Mouse (Mus musculus) activated CD4-positive, CD25-positive, alpha-beta regulatory T cell, adult 4 months (primary cell): ENCODE results near the gene Fgg. TPM values are rescaled to one million over a fixed set of nuclear protein-coding genes. Genes with fewer than 3 reads are reported as not detected.
A peak's percentile ranks its signal among the peaks of the same experiment; 100 is the strongest.

Experiments used
- ATAC-seq: one replicate; pipeline ENCODE4 v1.8.0; 2017
- polyA plus RNA-seq, 2 experiments: library from polyadenylated mRNA; unstranded; fragments of 100-300 nt; shearing (Covaris generic); gene quantifications; one replicate each; pipeline ENCODE4 v1.2.1; 2017

Fgg gene
- not detected for polyA plus RNA-seq

GRCm38 (mm10) chr3:83007557-83007956 is at the start of gene Fgg:
Fgg (plus strand) TSS chr3:83007724.
- no peak for ATAC-seq

DNA sequence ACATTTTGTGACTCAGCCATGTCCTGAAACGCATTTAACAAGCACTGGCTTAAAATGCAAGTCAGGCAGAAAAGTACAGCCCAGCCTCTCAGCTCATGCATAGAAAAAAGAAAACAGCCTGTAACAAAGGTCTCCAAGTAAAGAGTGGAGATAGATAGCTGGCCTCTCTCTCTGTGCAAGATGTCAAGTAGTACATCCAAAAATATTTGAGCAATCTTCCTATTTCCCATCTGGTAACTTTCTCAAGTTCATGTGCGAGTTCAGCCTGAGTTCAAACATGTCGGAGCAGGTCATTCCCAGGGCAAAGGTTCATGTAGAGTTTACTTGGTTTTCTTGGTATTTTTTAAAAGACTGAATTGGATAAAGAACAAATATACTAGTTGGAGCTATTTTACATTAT is 36.5 kb upstream of the Fgg start:
- no peak for ATAC-seq

GRCm38 (mm10) chr3:82980818-82981217 is 26.7 kb upstream of the Fgg start:
- ATAC-seq = no peak

DNA sequence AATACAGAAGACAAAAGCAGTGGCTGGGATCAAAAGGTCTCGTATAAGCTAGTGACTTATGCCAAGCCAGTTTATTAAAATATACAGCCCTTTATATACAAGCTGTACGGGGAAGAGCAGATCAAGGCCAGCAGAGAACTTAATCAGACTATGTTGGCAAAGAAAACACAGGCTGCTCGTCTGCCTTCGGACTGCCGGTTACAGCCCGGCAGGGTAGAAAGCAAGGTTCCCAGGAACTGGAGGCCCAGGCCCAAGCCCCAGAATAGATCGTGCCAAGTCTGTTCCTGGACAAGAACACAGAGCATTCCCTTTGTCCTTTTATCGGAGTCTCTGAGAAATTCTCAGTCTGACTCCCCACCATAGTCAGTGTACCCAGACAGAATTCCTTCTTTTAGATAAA is 25.7 kb upstream of the Fgg start:
- ATAC-seq = no peak

GRCm38 (mm10) chr3:82984840-82985239 is 22.7 kb upstream of the Fgg start:
- no peak for ATAC-seq

DNA sequence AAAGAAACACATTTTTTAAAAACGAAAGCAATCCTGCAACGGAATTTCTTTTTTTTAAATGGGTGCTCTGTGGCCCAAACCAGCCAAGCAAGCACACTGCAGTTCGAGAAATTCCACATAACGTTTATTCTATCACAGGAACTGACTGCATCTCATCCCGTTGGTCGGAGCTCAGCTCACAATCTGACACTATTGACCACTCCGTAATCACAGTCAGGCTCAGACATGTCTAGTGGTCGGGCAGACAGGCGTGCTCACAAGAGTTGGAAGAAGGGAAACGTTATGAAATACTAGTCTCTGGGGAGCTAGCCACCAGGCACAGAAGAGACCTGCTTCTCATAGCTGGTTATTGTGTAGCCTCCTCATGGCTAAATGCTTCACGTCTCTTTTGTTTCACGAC is 15.6 kb upstream of the Fgg start:
- no peak for ATAC-seq

GRCm38 (mm10) chr3:82992956-82993355 is 14.6 kb upstream of the Fgg start:
- ATAC-seq = no peak

GRCm38 (mm10) chr3:82995368-82995767 is 12.2 kb upstream of the Fgg start:
- no peak for ATAC-seq

DNA sequence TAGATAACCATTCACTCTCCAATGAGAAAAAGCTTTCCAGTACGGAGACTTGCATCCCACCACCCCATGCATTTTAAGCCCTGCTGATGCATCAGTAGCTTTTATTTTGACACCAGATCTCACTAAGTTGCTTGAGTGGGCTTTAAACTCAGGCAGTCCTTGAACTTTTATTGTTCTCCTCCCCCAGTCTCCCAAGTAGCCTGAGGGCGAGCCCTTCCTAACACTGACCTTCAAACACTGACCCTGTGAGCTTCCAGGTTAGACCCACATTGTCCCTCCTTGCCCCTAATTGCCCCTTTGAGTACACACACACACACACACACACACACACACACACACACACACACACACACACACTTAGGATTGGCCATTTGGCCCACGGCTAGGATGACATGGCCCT is 10.9 kb upstream of the Fgg start:
- ATAC-seq = no peak

- ATAC-seq = peak; percentile 71
Measured at GRCm38 (mm10) chr3:82998772-82999463, 8.6 kb upstream of the Fgg start.

DNA sequence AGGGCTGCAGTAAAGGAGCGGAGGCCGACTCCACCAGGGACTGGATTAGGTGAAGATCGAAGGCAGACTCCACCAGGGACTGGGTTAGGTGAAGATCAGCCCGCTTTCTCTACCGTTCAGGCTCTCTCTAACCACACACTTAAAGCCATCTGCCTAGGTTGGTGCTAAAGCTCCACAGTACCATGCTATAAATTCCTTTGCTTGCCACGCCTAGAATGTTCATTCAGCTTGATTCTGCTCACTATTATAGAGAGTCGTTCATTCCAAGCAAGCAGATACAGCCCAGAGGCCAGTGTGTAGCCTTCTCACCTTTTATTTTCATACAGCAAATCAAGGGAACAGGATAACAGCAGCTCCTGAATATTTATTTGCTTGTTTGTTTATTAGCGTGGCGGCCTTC is 7.5 kb upstream of the Fgg start:
- ATAC-seq = no peak

- ATAC-seq = peak; percentile 40
Measured at GRCm38 (mm10) chr3:83002191-83002590, 5.3 kb upstream of the Fgg start.

GRCm38 (mm10) chr3:83003068-83003467 is 4.5 kb upstream of the Fgg start:
- no peak for ATAC-seq

DNA sequence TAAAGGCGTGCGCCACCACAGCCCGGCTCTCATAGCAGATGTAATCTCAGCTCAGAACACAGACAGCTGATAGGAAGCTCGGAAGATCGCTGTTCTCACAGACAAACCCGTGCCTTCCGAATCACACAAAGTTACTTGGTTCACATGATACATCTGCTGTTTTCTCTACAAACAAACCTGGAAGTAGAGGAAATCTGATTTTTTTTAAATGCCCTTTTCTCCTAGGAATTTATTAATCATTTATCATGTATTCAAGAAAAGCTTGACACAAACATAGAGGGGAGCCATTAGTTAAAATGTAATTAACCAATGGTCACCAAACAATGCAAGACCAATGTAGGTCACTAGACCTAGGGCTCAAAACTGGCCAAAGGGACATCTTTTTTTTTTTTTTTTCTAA is 2.7 kb upstream of the Fgg start:
- ATAC-seq = no peak

GRCm38 (mm10) chr3:83010291-83010690 is 2.8 kb downstream of the Fgg start:
- ATAC-seq = no peak

DNA sequence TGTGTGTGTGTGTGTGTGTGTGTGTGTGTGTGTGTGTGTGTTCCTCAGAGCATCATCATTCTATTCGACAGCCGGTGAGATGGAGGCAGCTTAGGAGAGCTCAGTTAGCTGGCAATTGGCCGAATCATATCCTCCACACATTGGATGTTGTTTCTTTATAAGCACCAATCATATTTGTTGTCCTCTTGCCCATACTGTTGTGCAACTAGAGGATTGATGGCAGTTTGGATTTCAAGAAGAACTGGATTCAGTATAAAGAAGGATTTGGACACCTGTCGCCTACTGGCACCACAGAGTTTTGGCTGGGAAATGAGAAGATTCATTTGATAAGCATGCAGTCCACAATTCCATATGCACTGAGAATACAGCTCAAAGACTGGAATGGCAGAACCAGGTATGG is 3.6 kb downstream of the Fgg start:
- ATAC-seq = no peak

DNA sequence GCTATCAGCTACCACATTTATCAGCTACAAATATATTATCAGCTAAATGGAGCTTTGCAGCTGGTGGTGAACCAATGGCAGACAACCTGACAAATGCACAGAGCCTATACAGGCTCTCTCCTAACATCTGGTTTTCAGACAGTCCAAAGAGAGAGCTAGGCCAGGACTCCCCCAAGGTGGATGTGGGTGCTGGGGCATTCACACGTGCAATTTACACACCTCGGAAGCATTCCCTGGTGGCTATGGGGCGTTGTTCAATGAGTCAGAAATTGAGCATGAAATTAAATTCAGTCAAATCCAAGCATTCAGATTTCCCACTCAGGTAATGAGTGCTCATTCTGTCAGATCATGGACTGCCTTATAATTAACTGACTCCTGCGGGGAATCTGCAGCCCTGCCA is 4.0 kb downstream of the Fgg start:
- no peak for ATAC-seq

GRCm38 (mm10) chr3:83012636-83013035 is 5.1 kb downstream of the Fgg start:
- no peak for ATAC-seq

- ATAC-seq = no peak
Measured at GRCm38 (mm10) chr3:83013951-83014350, 6.4 kb downstream of the Fgg start.

- ATAC-seq = no peak
Measured at GRCm38 (mm10) chr3:83016236-83016635, 8.7 kb downstream of the Fgg start.

DNA sequence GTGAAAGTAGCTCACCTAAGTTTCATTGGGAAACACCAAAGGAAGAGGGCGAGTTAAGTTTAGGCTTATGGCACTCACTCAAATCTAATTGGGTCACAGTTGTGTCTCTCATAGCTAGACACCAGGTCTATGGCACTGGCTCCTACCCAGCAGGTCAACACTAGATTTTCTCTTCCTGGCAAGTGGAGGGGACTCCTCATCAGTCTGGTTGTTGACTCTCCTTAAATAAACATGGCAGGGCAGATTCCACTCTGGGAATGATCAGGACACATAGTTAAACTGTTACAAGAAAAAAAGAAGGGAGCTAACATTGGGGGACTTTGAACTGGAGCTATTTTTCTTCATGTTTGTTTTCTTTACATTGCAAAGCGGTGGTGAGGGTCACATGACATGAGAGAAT is 12.9 kb downstream of the Fgg start:
- no peak for ATAC-seq

- no peak for ATAC-seq
Measured at GRCm38 (mm10) chr3:83021176-83021575, 13.7 kb downstream of the Fgg start.

DNA sequence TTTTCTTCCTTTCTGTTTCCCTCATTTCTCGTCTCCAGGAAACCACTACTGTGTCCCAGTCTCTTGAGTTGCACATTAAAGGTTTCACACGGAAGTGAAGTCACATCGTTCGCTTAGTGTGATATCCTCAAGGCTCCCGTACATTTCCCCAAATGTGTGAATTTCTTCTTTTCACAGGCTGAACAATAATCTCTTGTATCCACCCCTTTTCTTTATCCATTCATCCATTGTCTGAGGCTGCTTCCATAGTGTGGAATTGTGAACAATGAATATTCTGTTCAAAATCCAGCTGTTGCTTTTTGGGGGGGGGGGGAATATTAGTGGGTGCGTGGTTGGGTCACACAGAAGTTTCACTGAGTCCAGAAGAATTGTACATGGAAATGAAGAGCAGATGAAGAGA is 17.5 kb downstream of the Fgg start:
- no peak for ATAC-seq

- ATAC-seq = no peak
Measured at GRCm38 (mm10) chr3:83025475-83026301, 18.2 kb downstream of the Fgg start, which contains the start of gene Fga. Fga (plus strand) TSS chr3:83026076.
